In genomic region chr2:31141867-31142454, GRCm38 (mm10) we compare ENCODE assay signal across 1 mouse cellular context.
TF ChIP-seq lines count a peak whose summit lies in the region.

Gene Fnbp1, minus strand, starts transcription at chr2:31142008.

TF ChIP-seq in MEL, 35 proteins besides CTCF, POLR2A, EP300 and RAD21 (continued from another document):
- no peak for TF ChIP-seq MEF2A (IDR thresholded peaks at IDR 0.05; ENCODE audit: extremely low read depth, insufficient replicate concordance, low read depth, low read length, poor library complexity, severe bottlenecking)
- no peak for TF ChIP-seq ZKSCAN1 (IDR thresholded peaks at IDR 0.05; ENCODE audit: low read depth, low read length)
